Mouse (Mus musculus) kidney, postnatal 4 days (tissue): ENCODE measurements around the gene Rptor.

ENCODE experiments used
- DNase-seq, 2 experiments: peaks; one replicate each; pipeline ENCODE4 v3.0.0; 2021; ENCODE audit warnings: mixed read lengths in 2 of 2

The Rptor gene

DNA sequence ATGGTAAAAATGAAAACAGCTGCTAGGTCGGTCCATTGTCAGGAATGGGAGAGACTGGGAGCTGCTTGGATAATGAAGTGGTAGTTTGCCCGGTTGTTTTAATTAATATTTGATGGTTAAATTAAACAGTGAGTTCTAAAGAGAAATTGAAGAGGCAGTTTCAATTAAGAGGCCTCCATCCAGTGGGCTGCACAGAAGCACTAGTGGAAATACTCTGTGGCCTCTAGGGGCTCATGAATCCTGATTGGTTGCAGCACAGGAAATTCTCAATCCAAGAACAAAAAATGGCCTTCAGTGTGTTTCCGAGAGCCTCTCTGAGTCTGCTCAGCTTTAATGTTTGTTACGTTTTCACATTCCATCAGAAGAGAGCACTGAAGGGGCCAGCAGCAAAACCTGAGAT lies 141.7 kb downstream of the Rptor start:
- no peak for DNase-seq

DNA sequence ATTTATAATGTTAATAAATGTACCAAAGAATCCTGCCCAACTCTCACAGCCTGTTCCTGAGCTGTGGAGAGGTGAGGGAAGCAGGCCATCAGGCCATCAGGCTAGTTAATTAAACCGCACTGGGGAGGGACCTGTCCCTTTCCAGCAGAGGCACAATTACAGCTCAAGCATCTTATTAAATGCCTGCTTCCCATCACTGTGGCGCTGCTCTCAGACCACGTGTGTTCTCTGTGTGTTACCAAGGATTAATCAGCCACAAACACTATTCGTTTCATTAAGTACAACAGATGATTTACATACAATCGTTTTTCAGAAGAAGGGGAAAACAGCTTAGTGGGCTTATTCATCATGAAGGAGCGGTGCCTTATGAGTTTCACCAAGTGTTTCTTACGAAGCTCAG lies 142.6 kb downstream of the Rptor start:
- DNase-seq: no peak

- DNase-seq: no peak
These were observed 151.8 kb downstream of the Rptor start for GRCm38 (mm10) chr11:119754459-119754858.

GRCm38 (mm10) chr11:119758214-119758613 lies 155.5 kb downstream of the Rptor start:
- no peak for DNase-seq

DNA sequence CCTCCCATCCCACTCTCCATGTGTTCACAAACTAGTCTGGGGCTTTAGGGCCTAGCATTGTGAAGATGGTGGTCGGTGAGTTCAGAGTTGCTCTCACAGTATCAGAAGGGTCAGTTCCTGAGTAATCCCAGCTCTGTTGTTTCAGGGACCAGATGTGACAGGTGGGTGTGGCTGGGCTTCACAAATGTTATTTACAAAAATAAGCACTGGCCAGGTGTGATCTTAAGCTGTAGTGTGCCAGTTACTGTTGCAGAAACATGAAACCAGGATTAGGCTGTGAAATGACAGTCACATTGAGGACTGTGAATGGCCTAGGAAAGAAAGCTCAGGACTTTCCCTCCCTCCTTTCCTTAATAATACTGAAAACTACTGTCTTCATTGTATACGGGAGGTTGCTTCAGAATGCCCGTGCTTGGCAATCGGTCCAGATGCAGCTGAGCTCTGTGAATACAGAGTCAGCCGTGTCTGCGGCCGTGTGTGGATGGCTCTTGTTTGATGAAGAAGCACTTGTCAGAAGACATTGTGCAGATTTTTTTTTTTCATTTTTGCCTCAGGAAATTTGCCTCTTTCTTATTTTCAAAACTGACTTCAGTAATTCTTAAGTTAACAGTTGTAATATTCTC lies 156.1 kb downstream of the Rptor start:
- DNase-seq: no peak

GRCm38 (mm10) chr11:119762911-119763310 lies 160.2 kb downstream of the Rptor start:
- DNase-seq: no peak

- DNase-seq: no peak
These were observed 163.3 kb downstream of the Rptor start for GRCm38 (mm10) chr11:119766023-119766422.

- no peak for DNase-seq
These were observed 164.2 kb downstream of the Rptor start for GRCm38 (mm10) chr11:119766782-119767459.

GRCm38 (mm10) chr11:119767525-119767924 lies 164.8 kb downstream of the Rptor start:
- DNase-seq: no peak

- DNase-seq: no peak
These were observed 165.8 kb downstream of the Rptor start for GRCm38 (mm10) chr11:119768511-119768910.

- peak in 1 of 2 experiments; percentile 12 for DNase-seq
These were observed 167.0 kb downstream of the Rptor start for GRCm38 (mm10) chr11:119769666-119770065.

- no peak for DNase-seq
These were observed 168.3 kb downstream of the Rptor start for GRCm38 (mm10) chr11:119770985-119771384.

GRCm38 (mm10) chr11:119772896-119773295 lies 170.2 kb downstream of the Rptor start:
- no peak for DNase-seq

- peak; percentile 34 to 40 for DNase-seq
These were observed 172.5 kb downstream of the Rptor start for GRCm38 (mm10) chr11:119775076-119775760.

- no peak for DNase-seq
These were observed 174.5 kb downstream of the Rptor start for GRCm38 (mm10) chr11:119777236-119777635.

GRCm38 (mm10) chr11:119777872-119778271 lies 175.2 kb downstream of the Rptor start:
- DNase-seq: no peak

DNA sequence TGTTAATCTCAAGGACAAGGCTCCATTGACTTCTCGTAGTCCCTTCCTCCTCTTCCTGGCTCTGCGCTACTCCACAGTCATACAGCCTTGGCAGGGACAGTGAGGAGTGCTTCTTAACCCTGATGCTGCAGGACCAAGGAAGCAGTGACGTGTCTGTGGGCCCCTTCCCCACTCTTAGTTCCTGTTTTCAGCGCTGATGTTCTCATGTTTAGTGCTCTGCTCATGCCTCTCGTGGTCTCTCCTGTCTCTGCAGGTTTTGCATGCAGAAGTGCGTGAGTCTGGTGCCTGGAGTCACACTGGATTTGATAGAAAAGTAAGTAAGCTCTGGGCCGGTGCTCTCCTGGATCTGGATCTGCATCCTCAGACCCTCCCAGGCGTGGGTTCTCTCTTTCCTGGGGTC lies 177.6 kb downstream of the Rptor start:
- DNase-seq: no peak

- no peak for DNase-seq
These were observed 178.5 kb downstream of the Rptor start for GRCm38 (mm10) chr11:119781165-119781564.

- no peak for DNase-seq
These were observed 179.0 kb downstream of the Rptor start for GRCm38 (mm10) chr11:119781726-119782125.

- no peak for DNase-seq
These were observed 180.9 kb downstream of the Rptor start for GRCm38 (mm10) chr11:119783653-119784052.

DNA sequence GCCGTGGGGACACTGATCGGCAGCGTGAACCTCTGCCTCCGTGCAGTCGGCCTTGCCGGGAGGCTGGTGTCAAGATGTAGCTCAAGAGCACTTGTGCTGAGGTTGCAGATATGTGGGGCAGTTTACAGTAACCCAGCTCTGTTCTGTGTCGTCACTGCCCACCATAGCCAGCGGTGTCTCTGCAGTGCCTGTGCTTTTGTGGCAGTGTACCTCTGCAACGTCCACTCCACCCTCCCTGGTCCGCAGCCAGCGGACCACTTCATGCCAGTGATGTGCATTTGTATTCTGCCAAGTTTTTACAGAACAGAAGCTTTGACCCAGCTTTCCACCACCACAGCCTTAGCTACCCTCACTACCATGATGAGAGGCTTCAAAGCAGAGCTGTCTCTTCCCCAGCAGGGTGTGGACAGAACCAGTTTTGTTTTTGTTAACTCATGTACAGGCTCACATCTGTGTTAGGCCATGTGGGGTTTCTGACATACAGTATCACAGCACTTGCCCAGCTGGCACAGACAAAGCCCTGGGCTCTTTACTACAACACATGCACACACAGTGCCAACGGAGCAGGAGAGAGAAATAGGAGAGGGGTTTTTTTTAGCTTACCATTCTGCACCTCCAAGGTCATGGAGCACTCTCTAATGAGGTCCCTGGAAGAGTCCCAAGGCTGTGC lies 182.1 kb downstream of the Rptor start:
- no peak for DNase-seq

- DNase-seq: no peak
These were observed 183.1 kb downstream of the Rptor start for GRCm38 (mm10) chr11:119785661-119786384.

DNA sequence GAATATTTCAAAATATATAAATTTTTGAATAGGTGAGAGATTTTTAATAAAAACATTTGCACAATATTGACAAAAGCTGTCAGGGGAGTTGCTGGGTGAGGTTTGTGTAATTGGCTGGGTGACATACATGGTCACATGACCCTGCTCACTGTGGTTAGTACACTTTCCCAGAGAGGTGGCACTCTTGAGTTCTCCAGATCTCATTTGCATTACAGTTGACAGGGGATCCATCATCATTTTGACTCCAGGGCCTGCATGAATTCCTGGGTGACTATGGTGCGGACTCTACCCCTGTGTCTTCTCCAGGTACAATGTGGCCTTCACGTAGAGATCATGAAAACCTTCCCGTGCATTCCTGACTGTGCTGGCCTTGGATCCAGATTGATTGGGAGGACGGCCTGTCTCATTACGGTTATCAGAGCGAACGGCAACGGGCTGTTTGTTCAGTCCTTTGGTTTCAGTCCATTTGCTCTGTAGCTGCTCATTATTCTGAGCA lies 183.7 kb downstream of the Rptor start:
- DNase-seq: no peak
